Mouse (Mus musculus): ENCODE measurements at regions not wholly inside any gene's neighbourhood (a gene's known extent, or its start where the extent isn't known, plus 50 kb on each side); places are given as distances from the start of the nearest gene placed in this dataset.

DNA sequence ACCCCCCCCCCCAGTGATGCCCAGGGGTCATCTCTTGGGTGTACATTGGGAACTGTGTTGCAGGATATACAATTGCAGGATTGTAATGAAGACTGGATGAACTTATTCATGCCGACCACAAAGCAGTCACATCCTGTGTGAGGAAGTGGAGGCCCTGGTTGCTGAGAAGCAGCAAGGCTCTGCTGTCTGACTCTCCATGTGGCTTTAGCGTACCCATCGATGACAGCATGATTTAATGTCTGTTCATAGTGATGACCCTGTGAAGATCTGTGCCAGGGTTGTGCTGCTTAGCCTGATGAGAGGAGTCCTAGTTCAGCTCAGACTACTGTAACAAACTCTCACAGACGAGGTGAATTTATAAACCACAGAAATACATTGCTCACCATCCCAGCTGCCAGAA, 159.7 kb downstream of the Katnal1 start:
- TF ChIP-seq CTCF (IDR thresholded peaks at IDR 0.05; ENCODE audit: borderline replicate concordance, extremely low read depth, insufficient read depth, insufficient read length) (no peak), POLR2A (IDR thresholded peaks at IDR 0.05; ENCODE audit: borderline replicate concordance, extremely low read depth, insufficient read depth, insufficient read length, poor library complexity, severe bottlenecking) (no peak)

Data from brain, embryonic 14.5 days (tissue).